Mouse (Mus musculus) myocyte (in vitro differentiated cells): ENCODE measurements around the gene Map3k13.

Experiments
- POLR2A ChIP-seq: IDR thresholded peaks from one replicate; pipeline ENCODE4 v1.6.1; 2011; ENCODE audit warnings: low read depth, mild to moderate bottlenecking, control low read depth, moderate library complexity; ENCODE audit not compliant: insufficient read length
- REST ChIP-seq: IDR thresholded peaks from one replicate; pipeline ENCODE4 v1.6.1; 2011; ENCODE audit warnings: mild to moderate bottlenecking, control low read depth, moderate library complexity; ENCODE audit not compliant: insufficient read depth, insufficient read length
- USF1 ChIP-seq: IDR thresholded peaks from one replicate; pipeline ENCODE4 v1.6.1; 2011; ENCODE audit warnings: low read depth, mild to moderate bottlenecking, control low read depth, moderate library complexity

- no peak for TF ChIP-seq USF1
- no peak for TF ChIP-seq POLR2A
- no peak for TF ChIP-seq REST
Observed at GRCm38 (mm10) chr16:21969874-21970273, 175.7 kb downstream of the Map3k13 start.
